Mouse (Mus musculus) cerebellum, postnatal 10 days (tissue): ENCODE measurements around the gene Gpr146.

ENCODE experiments used
- DNase-seq, 2 experiments: peaks; one replicate each; pipeline ENCODE4 v3.0.0; 2021; ENCODE audit warnings: mixed read lengths in 2 of 2

The Gpr146 gene

DNA sequence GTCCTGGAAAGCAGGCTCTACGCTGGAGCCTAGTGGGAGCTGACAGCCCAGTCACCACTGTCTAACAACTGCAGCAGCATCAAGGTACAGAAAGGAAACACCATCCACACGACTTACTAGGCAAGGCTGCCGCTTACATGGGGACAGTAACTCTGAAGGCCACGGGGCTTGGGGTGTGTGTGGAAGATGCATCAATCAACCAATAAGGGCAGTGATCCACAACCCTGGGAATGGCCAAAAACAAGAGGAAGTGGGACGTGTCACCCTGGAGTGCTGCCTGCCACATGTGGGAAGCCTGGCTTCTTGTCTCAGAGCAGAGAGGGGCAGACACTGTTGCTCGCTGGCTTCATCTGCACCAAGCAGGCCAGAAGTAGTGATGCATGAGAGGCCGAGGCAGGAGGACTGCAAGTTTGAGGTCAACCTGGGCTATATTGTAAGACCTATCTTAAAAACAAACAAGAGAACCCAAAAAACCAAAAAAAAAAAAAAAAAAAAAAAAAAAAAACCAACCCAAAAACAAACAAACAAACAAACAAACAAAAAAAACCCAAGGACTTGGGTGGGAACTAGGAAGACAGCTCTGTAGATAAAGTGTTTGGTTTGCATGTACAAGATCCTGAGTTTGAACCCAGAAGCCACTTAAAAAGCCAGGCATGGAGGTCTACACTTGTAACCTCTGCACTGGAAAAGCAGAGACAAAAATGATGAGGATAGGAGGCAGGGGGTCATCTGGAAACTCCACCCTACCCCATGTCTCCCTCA lies 55.4 kb downstream of the Gpr146 start:
- DNase-seq = no peak

DNA sequence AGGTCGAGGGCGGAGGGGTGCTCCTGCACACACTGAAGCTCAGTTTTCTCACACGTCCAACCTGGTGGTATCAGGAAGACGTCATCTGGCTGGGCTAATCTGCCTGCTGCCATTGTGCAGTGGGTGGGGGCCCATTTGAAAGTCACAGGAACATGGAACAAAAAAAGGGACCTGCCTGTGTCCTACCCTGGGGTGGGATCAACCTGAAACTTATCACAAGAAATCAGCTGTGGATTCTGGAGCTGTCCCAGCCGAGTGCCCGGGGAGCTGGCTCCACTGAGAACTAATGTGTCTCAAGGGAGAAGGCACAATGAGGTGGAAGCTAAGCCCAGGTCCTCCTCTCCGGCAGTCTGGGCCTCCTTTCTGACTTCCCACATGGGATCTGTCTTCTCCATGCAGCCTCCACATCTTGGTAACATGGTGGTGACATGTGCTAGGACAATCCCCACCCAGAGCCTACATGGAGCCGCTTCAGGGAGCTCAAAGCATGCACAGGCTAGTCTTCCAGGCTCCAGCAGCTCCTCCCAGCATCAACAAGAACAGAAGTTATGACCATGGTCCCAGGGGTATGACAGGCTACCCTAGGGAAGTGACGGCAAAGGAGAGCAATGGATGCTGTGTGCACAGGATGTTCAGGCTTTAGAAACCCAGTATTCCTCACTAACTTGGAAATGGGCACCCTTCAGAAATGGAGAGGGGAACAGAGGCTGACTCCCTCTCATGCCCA lies 56.5 kb downstream of the Gpr146 start:
- DNase-seq = no peak

GRCm38 (mm10) chr5:139434940-139435339 lies 57.4 kb downstream of the Gpr146 start:
- peak; percentile 60 to 67 for DNase-seq

- DNase-seq = no peak
Observed at GRCm38 (mm10) chr5:139437769-139438168, 60.3 kb downstream of the Gpr146 start.

- DNase-seq = peak in 1 of 2 experiments; percentile 56
Observed at GRCm38 (mm10) chr5:139438440-139438839, 60.9 kb downstream of the Gpr146 start.

DNA sequence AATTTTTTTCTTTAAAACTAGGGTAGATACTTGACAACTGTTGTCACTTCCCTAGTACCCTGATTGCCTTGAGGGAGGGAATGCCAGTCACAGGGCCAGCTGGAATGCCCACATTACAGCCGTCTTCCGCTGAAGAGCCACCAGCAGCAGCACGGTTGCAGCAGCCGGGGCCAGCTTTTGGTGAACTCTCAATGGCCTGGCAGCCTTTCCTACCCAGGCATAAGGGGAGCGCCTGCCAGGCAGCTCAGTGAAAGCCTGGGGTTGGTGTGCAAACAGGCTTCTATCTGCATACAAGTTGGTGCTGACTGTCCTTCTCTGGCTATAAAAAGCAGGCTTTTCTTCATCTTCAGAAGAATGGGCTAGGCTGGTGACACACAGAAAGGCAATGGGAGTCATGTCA lies 63.0 kb downstream of the Gpr146 start:
- DNase-seq = peak; percentile 74 to 81

- DNase-seq = peak; percentile 63 to 65
Observed at GRCm38 (mm10) chr5:139440926-139441725, 63.6 kb downstream of the Gpr146 start.

- DNase-seq = no peak
Observed at GRCm38 (mm10) chr5:139441726-139442018, 64.2 kb downstream of the Gpr146 start.

DNA sequence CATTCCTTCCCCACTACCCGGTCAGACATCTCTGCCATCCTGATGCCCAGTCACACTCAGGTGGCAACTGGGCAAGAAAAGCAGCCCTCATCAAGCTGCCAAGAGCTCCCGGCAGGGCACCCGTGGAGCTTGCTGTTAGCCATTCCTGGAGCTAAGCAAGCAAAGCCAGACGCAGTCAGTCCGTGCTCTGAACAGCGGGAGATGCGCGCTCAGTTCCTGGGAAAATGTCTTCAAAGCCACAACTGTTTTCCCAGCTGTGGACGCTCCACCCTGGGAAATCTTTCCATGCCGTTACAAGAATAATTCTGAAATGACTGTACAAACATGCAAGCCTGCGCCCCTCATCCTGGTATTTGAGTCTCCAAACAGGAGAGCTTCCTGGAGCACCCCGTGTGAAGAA lies 64.9 kb downstream of the Gpr146 start:
- peak; percentile 45 to 65 for DNase-seq

- DNase-seq = no peak
Observed at GRCm38 (mm10) chr5:139442962-139443361, 65.5 kb downstream of the Gpr146 start.

- peak; percentile 61 to 63 for DNase-seq
Observed at GRCm38 (mm10) chr5:139445258-139445657, 67.8 kb downstream of the Gpr146 start.
